Mouse (Mus musculus): ENCODE results near the gene Ccr1.
"Not testable (repeated sequence)": the region's sequence is repeated elsewhere in the genome, so short reads cannot be mapped to it uniquely, and the experiment has no call there.

Ccr1 gene

GRCm38 (mm10) chr9:123968290-123968912, at the start of gene Ccr1:
Gene Ccr1 (minus strand): TSS chr9:123968692.
- no peak for DNase-seq (ENCODE audit: low spot score)

GRCm38 (mm10) chr9:124016048-124016447, 47.6 kb upstream of the Ccr1 start:
- no peak for DNase-seq (ENCODE audit: low spot score)

GRCm38 (mm10) chr9:124014985-124015652, 46.6 kb upstream of the Ccr1 start:
- no peak for DNase-seq (ENCODE audit: low spot score)

- no peak for DNase-seq (ENCODE audit: low spot score)
Measured at GRCm38 (mm10) chr9:124013270-124013669, 44.8 kb upstream of the Ccr1 start.

- DNase-seq (ENCODE audit: low spot score) = no peak
Measured at GRCm38 (mm10) chr9:124012691-124013090, 44.2 kb upstream of the Ccr1 start.

- no peak for DNase-seq (ENCODE audit: low spot score)
Measured at GRCm38 (mm10) chr9:123999784-124000183, 31.3 kb upstream of the Ccr1 start.

GRCm38 (mm10) chr9:123997719-123998118, 29.2 kb upstream of the Ccr1 start:
- DNase-seq (ENCODE audit: low spot score) = no peak

- DNase-seq (ENCODE audit: low spot score) = peak; percentile 18
Measured at GRCm38 (mm10) chr9:123991312-123991906, 22.9 kb upstream of the Ccr1 start.

GRCm38 (mm10) chr9:123989671-123990070, 21.2 kb upstream of the Ccr1 start:
- DNase-seq (ENCODE audit: low spot score) = no peak

- peak; percentile 15 for DNase-seq (ENCODE audit: low spot score)
Measured at GRCm38 (mm10) chr9:123986217-123986616, 17.7 kb upstream of the Ccr1 start.

- DNase-seq (ENCODE audit: low spot score) = no peak
Measured at GRCm38 (mm10) chr9:123984943-123985342, 16.5 kb upstream of the Ccr1 start.

- no peak for DNase-seq (ENCODE audit: low spot score)
Measured at GRCm38 (mm10) chr9:123982720-123983119, 14.2 kb upstream of the Ccr1 start.

GRCm38 (mm10) chr9:123981909-123982308, 13.4 kb upstream of the Ccr1 start:
- no peak for DNase-seq (ENCODE audit: low spot score)

GRCm38 (mm10) chr9:123980858-123981475, 12.5 kb upstream of the Ccr1 start:
- DNase-seq (ENCODE audit: low spot score) = not testable (repeated sequence)

- no peak for DNase-seq (ENCODE audit: low spot score)
Measured at GRCm38 (mm10) chr9:123978308-123978707, 9.8 kb upstream of the Ccr1 start, which contains the start of gene Ccr1l1. Gene Ccr1l1 (minus strand): TSS chr9:123978408.

GRCm38 (mm10) chr9:123976876-123977663, 8.6 kb upstream of the Ccr1 start:
- no peak for DNase-seq (ENCODE audit: low spot score)

- DNase-seq (ENCODE audit: low spot score) = no peak
Measured at GRCm38 (mm10) chr9:123975630-123976029, 7.1 kb upstream of the Ccr1 start.

GRCm38 (mm10) chr9:123966858-123967495, 1.5 kb downstream of the Ccr1 start:
- DNase-seq (ENCODE audit: low spot score) = not testable (repeated sequence)

- no peak for DNase-seq (ENCODE audit: low spot score)
Measured at GRCm38 (mm10) chr9:123964776-123965175, 3.7 kb downstream of the Ccr1 start.

- no peak for DNase-seq (ENCODE audit: low spot score)
Measured at GRCm38 (mm10) chr9:123960161-123960560, 8.3 kb downstream of the Ccr1 start.

- no peak for DNase-seq (ENCODE audit: low spot score)
Measured at GRCm38 (mm10) chr9:123957911-123958413, 10.5 kb downstream of the Ccr1 start.

Data from left cerebral cortex, adult 11 months (tissue).